Comparison of ENCODE assay signal across 27 mouse cellular contexts in genomic region chrX:142359031-142359430, GRCm38 (mm10). TPM values are rescaled to one million over a fixed set of nuclear protein-coding genes. Genes with fewer than 3 reads are reported as not detected.
DNase-seq lines count a peak whose midpoint lies in the region; ATAC-seq and TF ChIP-seq lines count a peak whose summit lies in the region.
"Had no signal": no experiment of that assay in that cellular context is flagged by ENCODE, and none has a peak within 500 bp of the region (broad histone marks: within the 10 kb centered on the region; RNA-seq: fewer than 3 reads in every experiment).

No protein-coding gene starts in this region.

- H3K9me3 ChIP-seq in heart, postnatal 0 days (replicated peaks; ENCODE audit: control insufficient read depth, low read length): no peaks in the 10 kb centered on the region
- no peaks in the 10 kb centered on the region for H3K9me3 ChIP-seq in liver, embryonic 11.5 days (ENCODE audit: control insufficient read depth, low read length)
- no peaks in the 10 kb centered on the region for H3K9me3 ChIP-seq in hindbrain, embryonic 10.5 days
- H3K9me3 ChIP-seq: forebrain, embryonic 13.5 days; limb, embryonic 10.5 days had no signal

- H3K4me2 ChIP-seq in heart, postnatal 0 days (ENCODE audit: low read depth, low read length): no peak overlapping the region
- H3K4me2 ChIP-seq in liver, embryonic 11.5 days: peak overlapping the region; percentile 23
- H3K4me2 ChIP-seq: forebrain, embryonic 13.5 days; midbrain, embryonic 11.5 days had no signal

- H3K27me3 ChIP-seq in heart, postnatal 0 days (ENCODE audit: control insufficient read depth, insufficient read depth, low read length): no peaks in the 10 kb centered on the region
- no peaks in the 10 kb centered on the region for H3K27me3 ChIP-seq in liver, embryonic 11.5 days (replicated peaks; ENCODE audit: control insufficient read depth, insufficient read depth, low read length)
- peaks cover 6% of the 10 kb centered on the region; the same call in 1 of the 2 replicates for H3K27me3 ChIP-seq in hindbrain, embryonic 10.5 days (ENCODE audit: insufficient read depth, poor library complexity, severe bottlenecking)
- H3K27me3 ChIP-seq: CH12.LX; forebrain, embryonic 13.5 days had no signal

- peak; percentile 47; the same call in 1 of the 2 replicates for ATAC-seq in heart, postnatal 0 days (ENCODE audit: insufficient read depth, low read depth)
- peak; percentile 99 for ATAC-seq in liver, embryonic 11.5 days (replicated peaks; ENCODE audit: low FRiP score)
- peak; percentile 95 for ATAC-seq in megakaryocyte progenitor cell, adult 5-6 weeks (replicated peaks; ENCODE audit: poor library complexity)
- ATAC-seq: forebrain, embryonic 13.5 days; hindbrain, postnatal 0 days had no signal

- intact Hi-C loops in heart, postnatal 25 days (cut with DNase I): no loop called here

- no peaks in the 10 kb centered on the region for H3K36me3 ChIP-seq in heart, postnatal 0 days (replicated peaks; ENCODE audit: control insufficient read depth, insufficient read depth, low read length)
- H3K36me3 ChIP-seq in liver, embryonic 11.5 days (ENCODE audit: control insufficient read depth, insufficient read depth, low read length): no peaks in the 10 kb centered on the region
- no peaks in the 10 kb centered on the region for H3K36me3 ChIP-seq in hindbrain, embryonic 10.5 days
- H3K36me3 ChIP-seq: limb, embryonic 10.5 days had no signal

- no peak overlapping the region for H3K9ac ChIP-seq in heart, postnatal 0 days (replicated peaks; ENCODE audit: low read depth, low read length)
- no peak overlapping the region for H3K9ac ChIP-seq in liver, embryonic 11.5 days (ENCODE audit: low read depth, low read length)
- H3K9ac ChIP-seq: forebrain, embryonic 13.5 days had no signal

- TF ChIP-seq EP300 in heart, postnatal 0 days (IDR thresholded peaks at IDR 0.05; ENCODE audit: low read depth): no peak

- TF ChIP-seq CTCF in heart, postnatal 0 days (IDR thresholded peaks at IDR 0.05; ENCODE audit: low read depth): no peak

- H3K27ac ChIP-seq in heart, postnatal 0 days (ENCODE audit: low read depth): peak overlapping the region; percentile 39
- peak overlapping the region; percentile 40 for H3K27ac ChIP-seq in liver, embryonic 11.5 days (ENCODE audit: low read depth, low read length)
- H3K27ac ChIP-seq in hindbrain, embryonic 10.5 days: no peak overlapping the region
- H3K27ac ChIP-seq: forebrain, embryonic 13.5 days; heart, adult 2 months; hindbrain, postnatal 0 days; layer of hippocampus, adult 2 months; left cerebral cortex, adult 2 months; limb, embryonic 10.5 days had no signal

- DNase-seq in heart, postnatal 0 days (ENCODE audit: low spot score): no peak
- no peak for DNase-seq in heart, postnatal 25 days (ENCODE audit: low spot score)
- DNase-seq in c-Kit-positive CD71-positive TER-119-positive erythroid progenitor cells, embryonic 14.5 days (ENCODE audit: low spot score): peak; percentile 64
- no peak for DNase-seq in liver, embryonic 11.5 days (ENCODE audit: low spot score)
- no peak for DNase-seq in cerebellum, adult 11 months
- no peak for DNase-seq in hindbrain, embryonic 10.5 days (ENCODE audit: low spot score)
- no peak for DNase-seq in adrenal gland, adult 18-20 months (ENCODE audit: low spot score in 2 of 2)
- DNase-seq: adrenal gland, adult 2 months; cerebellum, adult 18-20 months; cerebellum, postnatal 25 days; gastrocnemius, postnatal 10 days; heart, adult 2 months; heart, postnatal 14 days; kidney, adult 11 months; kidney, postnatal 10 days; lung, adult 2 months; lung, postnatal 36 days; right cerebral cortex, postnatal 25 days; thymus, postnatal 25 days had no signal

- no peak overlapping the region for H3K4me3 ChIP-seq in heart, postnatal 0 days (ENCODE audit: low read depth, low read length)
- no peak overlapping the region for H3K4me3 ChIP-seq in liver, embryonic 11.5 days (ENCODE audit: low read depth, low read length)
- H3K4me3 ChIP-seq in hindbrain, embryonic 10.5 days: no peak overlapping the region
- H3K4me3 ChIP-seq: forebrain, embryonic 13.5 days; heart, adult 2 months; layer of hippocampus, adult 2 months; left cerebral cortex, adult 2 months; limb, embryonic 10.5 days had no signal

- H3K4me1 ChIP-seq in heart, postnatal 0 days (ENCODE audit: control insufficient read depth, insufficient read depth): no peaks in the 10 kb centered on the region
- H3K4me1 ChIP-seq in liver, embryonic 11.5 days (replicated peaks; ENCODE audit: control insufficient read depth, insufficient read depth, low read length): no peaks in the 10 kb centered on the region; the same call in 1 of the 2 replicates
- H3K4me1 ChIP-seq in hindbrain, embryonic 10.5 days (replicated peaks): no peaks in the 10 kb centered on the region
- H3K4me1 ChIP-seq: forebrain, embryonic 13.5 days; limb, embryonic 10.5 days had no signal

- 46% methylated on average over 7 of the region's 7 CpGs for WGBS in heart, postnatal 0 days
- WGBS in liver, embryonic 11.5 days: 50% methylated on average over 7 of the region's 7 CpGs
- WGBS in hindbrain, embryonic 10.5 days: 83% methylated on average over 7 of the region's 7 CpGs

RNA-seq across cellular contexts. Expression of gene Acsl4, which starts 31.3 kb away (rescaled TPM):
- 11.0 and 14.3 TPM in 2 replicates for total RNA-seq in heart, postnatal 0 days (2014; rRNA removed; ENCODE audit: low replicate concordance)
- polyA plus RNA-seq in heart, postnatal 0 days (2015; fragmentation: Nextera tagmentation; extraction: Ambion mirVana): 11.7 and 14.0 TPM in 2 replicates
- total RNA-seq in heart, postnatal 25 days (2021): 10 to 100 TPM in 1 of 2 experiments, 1 to 10 TPM in 1; 9.1 to 11.5 TPM
- 19.8 and 23.5 TPM in 2 replicates for polyA plus RNA-seq in liver, embryonic 11.5 days (2014; fragmentation: Nextera tagmentation; extraction: Ambion mirVana)
- 34.5 TPM in 2 replicates for total RNA-seq in megakaryocyte progenitor cell, adult 5-6 weeks (2015)
- 27.2 and 29.8 TPM in 2 replicates for total RNA-seq in megakaryocyte progenitor cell, adult 5-6 weeks (2017)
- polyA plus RNA-seq in hindbrain, embryonic 10.5 days (2016; fragmentation: Nextera tagmentation; extraction: Ambion mirVana): 19.4 and 23.5 TPM in 2 replicates
- 100 to 1,000 TPM; 286 to 460 TPM for total RNA-seq in adrenal gland, adult 18-20 months (2021)

RNA-seq across cellular contexts. Expression of gene Kcne1l, which starts 52.9 kb away (rescaled TPM):
- total RNA-seq in heart, postnatal 0 days (2014; rRNA removed; ENCODE audit: low replicate concordance): 2.8 and 6.5 TPM in 2 replicates
- polyA plus RNA-seq in heart, postnatal 0 days (2015; fragmentation: Nextera tagmentation; extraction: Ambion mirVana): 6.2 and 7.1 TPM in 2 replicates
- total RNA-seq in heart, postnatal 25 days (2021): under 1 TPM; 0.16 to 0.50 TPM
- polyA plus RNA-seq in liver, embryonic 11.5 days (2014; fragmentation: Nextera tagmentation; extraction: Ambion mirVana): 4.3 and 4.4 TPM in 2 replicates
- total RNA-seq in megakaryocyte progenitor cell, adult 5-6 weeks (2015): not detected in 2 replicates
- total RNA-seq in megakaryocyte progenitor cell, adult 5-6 weeks (2017): not detected in 2 replicates
- 18.2 and 23.1 TPM in 2 replicates for polyA plus RNA-seq in hindbrain, embryonic 10.5 days (2016; fragmentation: Nextera tagmentation; extraction: Ambion mirVana)
- total RNA-seq in adrenal gland, adult 18-20 months (2021): under 1 TPM; 0.20 to 0.96 TPM
- total RNA-seq: adrenal gland, adult 2 months; CH12.LX; heart, adult 2 months had no signal

Comparison
In these comparisons a context has a peak if more than half of its experiments do, and no peak if none do; other contexts are left out.
1. ATAC-seq: peak in every context shown above with its lines; median percentile 99 in liver, embryonic 11.5 days; 95 in megakaryocyte progenitor cell, adult 5-6 weeks; 47 in heart, postnatal 0 days.
2. RNA of gene Acsl4, which starts 31.3 kb away (total RNA-seq): 286 to 460 TPM in adrenal gland, adult 18-20 months; 27.2 to 34.5 TPM in megakaryocyte progenitor cell, adult 5-6 weeks, 9.1 to 11.5 TPM in heart, postnatal 25 days and 11.0 to 14.3 TPM in heart, postnatal 0 days; every median in the first group is over 4 times any median in the second.